Mouse (Mus musculus): Measurements from ENCODE around the gene Kctd14.
"Not testable (repeated sequence)": the region's sequence is repeated elsewhere in the genome, so short reads cannot be mapped to it uniquely, and the experiment has no call there.

Kctd14 gene

DNA sequence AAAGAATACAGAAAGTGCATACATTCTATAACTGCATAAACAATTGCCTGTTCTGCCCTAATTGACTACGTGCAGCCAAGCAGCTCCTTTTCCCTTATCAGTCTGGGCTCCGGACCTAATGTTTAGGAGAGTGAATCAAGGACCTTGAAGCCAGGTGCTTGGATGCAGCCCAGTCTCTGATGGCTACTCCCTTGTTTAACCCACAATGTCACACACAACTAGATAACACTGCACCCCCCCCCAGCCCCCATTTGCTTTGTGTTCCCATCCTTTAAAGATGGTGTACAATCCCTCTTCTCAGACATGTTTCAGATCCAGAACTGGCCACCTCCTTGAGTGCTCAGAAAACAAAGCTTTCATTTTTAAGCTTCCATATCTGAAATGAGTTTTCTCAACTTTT, at the start of gene Kctd14:
Gene Kctd14, plus strand, starts transcription at position 301 of the 400 bp plus-strand sequence.
- not testable (repeated sequence) for DNase-seq (ENCODE audit: low spot score)

- DNase-seq (ENCODE audit: low spot score), result no peak
These were observed 44.0 kb upstream of the Kctd14 start for GRCm38 (mm10) chr7:97407145-97407544.

- no peak for DNase-seq (ENCODE audit: low spot score)
These were observed 40.0 kb upstream of the Kctd14 start for GRCm38 (mm10) chr7:97411106-97411505.

DNA sequence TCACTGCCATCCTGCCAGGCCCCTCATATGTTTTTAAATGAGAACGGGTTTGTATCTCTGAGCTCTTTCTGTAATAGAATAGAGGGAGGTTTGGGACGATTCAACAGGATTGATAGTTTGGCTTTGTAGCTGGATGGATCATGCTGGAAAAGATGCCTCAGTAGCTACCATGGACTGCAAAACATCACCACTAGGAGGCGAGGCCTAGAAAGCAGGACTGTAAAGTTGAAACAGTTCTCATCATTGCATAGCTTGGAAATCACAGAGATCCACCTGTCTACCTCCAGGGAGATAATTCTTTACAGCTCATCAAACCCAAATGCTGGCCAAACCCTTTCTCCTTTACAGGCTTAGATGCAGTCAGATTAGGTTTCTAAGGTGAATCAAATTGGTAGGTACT, 39.5 kb upstream of the Kctd14 start:
- DNase-seq (ENCODE audit: low spot score), result no peak

DNA sequence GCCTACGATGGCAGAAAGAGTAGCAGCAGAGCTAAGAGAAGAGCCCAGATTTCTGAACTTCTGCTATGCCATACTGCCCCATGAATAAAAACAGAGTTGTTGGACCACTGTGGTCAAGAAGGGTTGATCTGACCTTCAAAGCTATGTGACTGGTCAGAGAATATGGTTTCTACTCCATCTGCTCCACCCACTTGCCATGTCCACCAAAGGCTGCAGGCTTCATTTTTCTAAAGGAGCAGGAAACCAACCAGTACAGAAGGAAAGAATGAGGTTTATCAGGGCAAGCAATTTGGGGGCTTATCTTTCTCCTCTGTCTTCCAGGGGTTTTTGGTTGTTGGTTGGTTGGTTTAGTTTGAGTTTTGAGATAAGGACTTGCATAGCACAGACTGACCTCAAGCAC, 37.1 kb upstream of the Kctd14 start:
- DNase-seq (ENCODE audit: low spot score), result no peak

DNA sequence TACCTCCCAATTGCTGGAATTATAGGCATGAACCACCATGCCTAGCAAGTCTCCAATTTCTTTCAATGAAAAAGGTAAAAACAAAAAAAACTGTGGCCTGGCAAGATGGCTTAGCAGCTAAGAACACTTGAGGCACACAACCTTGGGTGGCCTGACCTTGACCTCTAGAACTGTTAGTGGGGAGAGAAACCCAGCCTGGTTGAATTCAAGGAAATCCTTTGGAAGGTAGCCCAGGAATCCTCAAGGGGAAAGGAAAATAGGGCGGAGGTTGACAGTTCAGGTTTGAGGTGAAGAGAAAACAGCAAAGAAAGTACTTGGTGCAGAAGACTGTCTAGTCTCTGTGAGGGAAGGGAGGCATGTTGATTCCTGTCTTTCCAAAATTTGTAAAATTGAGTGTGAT, 36.7 kb upstream of the Kctd14 start:
- DNase-seq (ENCODE audit: low spot score), result no peak

DNA sequence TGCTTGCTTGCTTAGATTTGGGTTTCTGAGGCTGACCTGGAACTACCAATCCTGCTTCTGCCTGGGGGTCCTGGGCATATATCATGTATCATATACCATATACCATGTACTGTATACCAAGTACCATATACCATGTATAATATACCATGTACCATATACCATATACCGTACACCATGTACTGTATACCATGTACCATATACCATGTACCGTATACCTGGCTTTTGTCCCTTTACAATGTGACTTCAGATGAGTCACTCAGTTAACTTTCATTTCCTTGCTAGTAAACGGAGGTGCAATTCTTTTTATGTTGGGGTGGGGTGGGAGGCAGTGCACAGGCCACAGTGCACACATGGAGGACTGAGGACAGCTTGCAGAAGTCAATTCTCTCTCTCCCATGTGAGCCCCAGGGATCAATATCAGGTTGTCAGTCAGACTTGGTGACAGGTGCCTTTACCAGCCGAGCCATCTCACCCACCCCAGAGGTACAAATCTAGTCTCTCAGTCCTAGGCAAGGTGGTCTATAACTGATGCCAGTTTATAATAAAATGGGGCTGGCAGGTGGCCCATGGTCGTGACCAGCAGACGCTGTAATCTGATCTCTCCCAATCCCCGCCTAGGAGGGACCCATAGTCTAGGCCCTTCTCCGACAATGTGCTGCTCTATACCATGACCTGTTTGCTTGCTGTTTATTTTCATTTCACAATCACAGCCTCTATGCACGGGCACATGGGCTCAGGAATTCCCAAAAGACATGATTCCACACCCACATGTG, 36.0 kb upstream of the Kctd14 start:
- DNase-seq (ENCODE audit: low spot score), result no peak

DNA sequence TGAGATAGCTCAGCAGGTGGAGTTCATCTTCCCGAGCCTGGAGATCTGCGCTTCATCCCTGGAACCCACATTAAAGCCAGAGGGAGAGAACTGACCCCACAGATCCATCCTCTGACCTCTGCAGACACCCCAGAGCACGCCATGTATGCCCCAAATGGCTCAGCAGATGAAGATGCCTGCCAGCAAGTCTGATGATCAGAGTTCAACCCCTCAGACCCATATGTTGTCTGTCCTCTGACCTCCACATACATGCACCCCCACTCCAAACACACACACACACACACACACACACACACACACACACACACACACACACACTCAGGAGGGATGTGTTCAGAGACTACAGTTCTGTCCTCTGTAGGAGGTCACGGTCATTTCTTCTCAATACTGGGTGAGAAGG, 34.6 kb upstream of the Kctd14 start:
- no peak for DNase-seq (ENCODE audit: low spot score)

GRCm38 (mm10) chr7:97416906-97417777, 34.0 kb upstream of the Kctd14 start, which contains the start of gene Thrsp:
Gene Thrsp, minus strand, starts transcription at chr7:97417730.
- DNase-seq (ENCODE audit: low spot score), result no peak

- DNase-seq (ENCODE audit: low spot score), result no peak
These were observed 32.4 kb upstream of the Kctd14 start for GRCm38 (mm10) chr7:97418717-97419116.

DNA sequence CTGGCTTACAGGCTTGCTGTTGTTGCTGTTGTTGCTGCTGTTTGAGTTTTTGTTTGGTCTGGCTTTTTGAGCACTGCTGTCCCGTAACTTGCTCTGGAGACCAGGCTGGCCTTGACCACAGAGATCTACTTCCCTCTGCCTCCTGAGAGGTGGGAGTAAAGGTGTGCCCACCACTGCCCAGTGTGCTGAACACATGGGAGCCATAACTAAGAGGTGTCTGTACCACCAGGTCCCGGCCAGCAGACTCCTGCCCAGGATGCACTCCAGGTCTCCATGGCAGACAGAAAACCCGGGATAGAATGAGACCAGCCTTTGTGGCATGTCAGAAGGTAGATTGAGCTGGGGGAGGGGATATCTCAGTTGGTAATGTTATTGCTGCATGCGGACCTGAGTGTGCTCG, 32.0 kb upstream of the Kctd14 start:
- no peak for DNase-seq (ENCODE audit: low spot score)

- no peak for DNase-seq (ENCODE audit: low spot score)
These were observed 30.7 kb upstream of the Kctd14 start for GRCm38 (mm10) chr7:97420406-97420805.

DNA sequence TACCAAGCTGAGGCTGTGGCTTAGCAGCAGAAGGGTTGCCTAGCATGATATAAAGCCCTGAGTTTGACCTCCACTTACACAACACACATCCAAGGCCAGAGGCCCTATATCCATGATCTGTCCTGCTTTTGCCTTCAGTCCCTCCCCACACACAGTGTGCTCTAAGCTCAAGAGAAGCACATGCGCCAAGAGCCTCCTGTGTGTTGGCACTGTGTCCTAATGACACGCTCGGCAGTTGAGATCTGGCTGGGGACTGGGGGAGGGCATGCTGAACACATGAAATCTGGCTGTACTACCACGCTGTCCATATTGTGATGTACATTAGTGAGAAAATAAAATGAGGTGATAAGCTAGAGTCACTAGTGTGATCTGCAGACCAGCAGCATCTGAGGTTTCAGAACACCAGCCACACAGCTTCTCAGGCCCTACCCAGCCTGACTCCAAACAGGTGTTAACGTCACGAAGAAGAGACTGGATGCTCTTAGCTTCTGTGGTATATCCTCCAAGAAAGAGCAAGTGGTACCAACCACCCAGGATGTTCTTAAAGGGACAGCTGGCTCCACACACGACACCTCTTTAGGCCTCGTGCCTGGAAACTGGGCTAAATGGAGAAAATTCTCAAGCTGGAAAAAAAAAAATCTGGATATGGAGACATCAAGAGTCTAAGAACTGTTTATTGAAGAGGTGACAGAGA, 30.0 kb upstream of the Kctd14 start:
- DNase-seq (ENCODE audit: low spot score), result no peak

DNA sequence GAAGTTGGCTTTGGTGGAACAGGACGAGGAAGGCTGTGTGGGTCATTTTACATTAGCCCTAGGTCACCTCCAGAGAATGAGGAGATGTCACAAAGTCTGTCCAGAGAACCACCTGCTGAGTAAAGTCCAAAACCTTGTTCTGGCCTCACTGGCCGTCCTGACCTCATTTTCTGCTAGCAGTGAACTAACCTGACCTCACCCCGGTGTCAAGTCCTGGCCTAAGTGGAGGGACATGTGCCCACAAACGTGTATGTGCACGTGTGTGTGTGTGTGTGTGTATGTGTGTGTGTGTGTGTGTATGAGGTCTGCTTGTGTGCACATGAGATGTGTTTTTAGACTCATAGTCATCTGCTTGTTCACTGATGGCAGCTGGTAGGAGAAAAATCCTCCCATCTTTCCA, 27.4 kb upstream of the Kctd14 start:
- no peak for DNase-seq (ENCODE audit: low spot score)

DNA sequence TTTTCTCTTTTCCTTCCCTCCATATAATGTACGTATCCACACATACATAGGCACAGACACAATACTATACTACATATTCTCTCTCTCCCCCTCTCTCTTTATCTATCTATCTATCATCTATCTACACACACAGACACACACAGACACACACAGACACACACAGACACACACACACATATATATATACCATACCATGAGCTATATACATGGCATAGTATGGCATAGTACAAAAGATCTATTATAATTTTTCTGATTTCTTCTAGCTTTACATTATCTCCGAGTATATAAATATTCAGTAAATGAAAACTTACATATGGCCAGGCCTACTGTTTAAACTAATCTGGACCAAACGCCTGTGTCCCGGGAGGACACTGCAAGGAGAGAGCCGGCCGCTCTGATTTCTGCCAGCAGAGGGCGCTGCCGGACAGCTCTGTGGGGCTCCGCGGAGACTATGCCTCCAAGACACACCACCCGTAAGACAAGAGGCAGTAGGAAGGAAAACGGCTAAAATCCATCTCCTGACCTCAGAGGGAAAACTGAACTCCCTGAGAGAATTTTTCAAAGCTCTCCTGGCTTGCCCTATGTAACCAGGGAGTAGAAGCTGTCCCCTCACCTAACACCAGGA, 26.4 kb upstream of the Kctd14 start:
- peak; percentile 72 for DNase-seq (ENCODE audit: low spot score)

GRCm38 (mm10) chr7:97426566-97426965, 24.6 kb upstream of the Kctd14 start:
- no peak for DNase-seq (ENCODE audit: low spot score)

- DNase-seq (ENCODE audit: low spot score), result no peak
These were observed 23.8 kb upstream of the Kctd14 start for GRCm38 (mm10) chr7:97427296-97427695.

DNA sequence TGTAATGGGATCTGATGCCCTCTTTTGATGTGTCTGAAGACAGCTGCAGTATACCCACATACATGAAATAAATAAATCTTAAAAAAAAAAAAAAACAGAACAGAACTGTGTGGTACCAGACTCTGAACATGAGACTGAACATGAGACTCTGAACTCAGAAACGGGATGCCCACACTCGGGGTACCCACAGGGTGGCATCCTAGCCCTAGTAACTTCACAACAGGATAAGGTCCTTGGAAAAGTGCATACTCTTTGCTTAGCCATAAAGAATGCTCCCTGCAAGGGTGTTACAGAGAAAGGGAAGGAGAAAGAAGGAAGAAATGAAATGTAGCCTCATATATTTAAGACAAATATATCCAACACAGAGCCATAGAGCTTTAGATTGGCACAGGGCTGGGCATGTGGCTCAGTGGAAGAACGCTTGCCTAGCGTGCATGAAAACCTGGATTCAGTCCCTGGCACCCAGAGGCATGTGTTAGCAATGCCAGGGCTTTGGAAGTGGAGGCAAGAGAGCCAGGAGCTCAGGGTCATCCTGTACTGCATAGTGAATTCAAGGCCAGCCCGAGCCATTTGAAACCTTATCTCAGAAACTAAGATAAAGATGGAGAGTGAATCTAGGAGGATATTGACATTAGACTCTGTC, 23.2 kb upstream of the Kctd14 start:
- DNase-seq (ENCODE audit: low spot score), result no peak

GRCm38 (mm10) chr7:97429705-97430104, 21.4 kb upstream of the Kctd14 start:
- DNase-seq (ENCODE audit: low spot score), result no peak

DNA sequence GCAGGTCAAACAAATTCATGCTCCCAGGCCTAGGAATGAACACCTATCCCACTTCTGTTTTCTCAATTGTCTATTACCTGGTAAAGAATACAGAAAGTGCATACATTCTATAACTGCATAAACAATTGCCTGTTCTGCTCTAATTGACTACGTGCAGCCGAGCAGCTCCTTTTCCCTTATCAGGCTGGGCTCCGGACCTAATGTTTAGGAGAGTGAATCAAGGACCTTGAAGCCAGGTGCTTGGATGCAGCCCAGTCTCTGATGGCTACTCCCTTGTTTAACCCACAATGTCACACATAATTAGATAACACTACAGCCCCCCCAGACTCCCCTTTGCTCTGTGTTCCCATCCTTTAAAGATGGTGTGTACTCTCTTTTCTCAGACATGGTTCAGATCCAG, 17.6 kb upstream of the Kctd14 start:
- not testable (repeated sequence) for DNase-seq (ENCODE audit: low spot score)

- no peak for DNase-seq (ENCODE audit: low spot score)
These were observed 16.6 kb upstream of the Kctd14 start for GRCm38 (mm10) chr7:97434517-97434916.

DNA sequence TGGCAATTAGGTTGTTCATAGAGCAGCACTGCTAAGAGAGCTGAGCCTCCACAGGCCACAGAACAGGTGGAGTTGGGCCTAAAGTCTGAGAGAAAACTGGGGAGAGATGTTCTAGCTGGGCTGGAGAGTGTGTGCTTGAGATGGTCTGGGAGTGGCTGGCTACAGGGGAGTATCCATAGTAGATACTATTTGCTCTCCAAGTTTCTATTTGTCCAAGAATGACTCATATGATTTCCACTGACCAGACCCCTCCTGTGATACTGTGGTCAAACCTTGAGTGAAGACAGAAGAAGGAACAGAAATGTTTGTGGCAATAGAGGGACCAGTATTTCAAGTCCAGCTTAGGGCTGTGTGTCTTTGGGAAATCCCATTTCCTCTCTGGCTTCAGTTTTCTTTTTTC, 12.1 kb upstream of the Kctd14 start:
- no peak for DNase-seq (ENCODE audit: low spot score)
